5 mouse cellular contexts compared by ENCODE assay signal in genomic region chr9:77083221-77083620, GRCm38 (mm10). TPM values are rescaled to one million over a fixed set of nuclear protein-coding genes. Genes with fewer than 3 reads are reported as not detected.
"Had no signal": no experiment of that assay in that cellular context is flagged by ENCODE, and none has a peak within 500 bp of the region (broad histone marks: within the 10 kb centered on the region; RNA-seq: fewer than 3 reads in every experiment).

No protein-coding gene starts in this region.

RNA-seq across cellular contexts. Expression of gene Tinag, which starts 37.6 kb away (rescaled TPM):
- polyA plus RNA-seq: midbrain, embryonic 14.5 days; midbrain, embryonic 16.5 days; myocyte; neural tube, embryonic 13.5 days; neural tube, embryonic 15.5 days had no signal
